Mouse (Mus musculus): ENCODE data around the gene Ube3a.

Ube3a gene
- long read RNA-seq, experiment 1, full-length matches to known transcripts, result 31 of 79 reads
- long read RNA-seq, experiment 1, partial matches to known transcripts, result 36 of 79 reads
- long read RNA-seq, experiment 1, other reads (novel, unspliced or antisense), result 12 of 79 reads
- long read RNA-seq, experiment 2, full-length matches to known transcripts, result 31 of 120 reads
- long read RNA-seq, experiment 2, partial matches to known transcripts, result 65 of 120 reads
- long read RNA-seq, experiment 2, other reads (novel, unspliced or antisense), result 24 of 120 reads

- intact Hi-C loops (cut with DNase I), result no loop called here
Measured at GRCm38 (mm10) chr7:59228045-59228865, at the start of gene Ube3a. Gene Ube3a, plus strand, starts transcription at chr7:59228750.

- intact Hi-C loops (cut with DNase I), result no loop called here
Measured at GRCm38 (mm10) chr7:59192831-59193230, 35.7 kb upstream of the Ube3a start.

GRCm38 (mm10) chr7:59214911-59215310 is 13.6 kb upstream of the Ube3a start:
- intact Hi-C loops (cut with DNase I), result no loop called here

- intact Hi-C loops (cut with DNase I), result no loop called here
Measured at GRCm38 (mm10) chr7:59221244-59221643, 7.3 kb upstream of the Ube3a start.

GRCm38 (mm10) chr7:59228866-59229182 is 274 bp downstream of the Ube3a start:
- intact Hi-C loops (cut with DNase I), result no loop called here

- intact Hi-C loops (cut with DNase I), result no loop called here
Measured at GRCm38 (mm10) chr7:59229183-59229911, 797 bp downstream of the Ube3a start.

GRCm38 (mm10) chr7:59230304-59230703 is 1.8 kb downstream of the Ube3a start:
- intact Hi-C loops (cut with DNase I), result no loop called here

- intact Hi-C loops (cut with DNase I), result no loop called here
Measured at GRCm38 (mm10) chr7:59230768-59231167, 2.2 kb downstream of the Ube3a start.

GRCm38 (mm10) chr7:59231960-59232359 is 3.4 kb downstream of the Ube3a start:
- intact Hi-C loops (cut with DNase I), result no loop called here

GRCm38 (mm10) chr7:59234773-59235401 is 6.3 kb downstream of the Ube3a start:
- intact Hi-C loops (cut with DNase I), result no loop called here

- intact Hi-C loops (cut with DNase I), result no loop called here
Measured at GRCm38 (mm10) chr7:59243257-59243656, 14.7 kb downstream of the Ube3a start.

- intact Hi-C loops (cut with DNase I), result no loop called here
Measured at GRCm38 (mm10) chr7:59245541-59245940, 17.0 kb downstream of the Ube3a start.

GRCm38 (mm10) chr7:59253373-59253772 is 24.8 kb downstream of the Ube3a start:
- intact Hi-C loops (cut with DNase I), result no loop called here

- intact Hi-C loops (cut with DNase I), result no loop called here
Measured at GRCm38 (mm10) chr7:59265538-59265937, 37.0 kb downstream of the Ube3a start.

GRCm38 (mm10) chr7:59271775-59272174 is 43.2 kb downstream of the Ube3a start:
- intact Hi-C loops (cut with DNase I), result no loop called here

GRCm38 (mm10) chr7:59312576-59312975 is 84.0 kb downstream of the Ube3a start:
- intact Hi-C loops (cut with DNase I), result no loop called here

- intact Hi-C loops (cut with DNase I), result no loop called here
Measured at GRCm38 (mm10) chr7:59322759-59323158, 94.2 kb downstream of the Ube3a start.
